Mouse (Mus musculus) liver, embryonic 15.5 days (tissue): ENCODE measurements around the gene Bckdha. TPM values are rescaled to one million over a fixed set of nuclear protein-coding genes. Genes with fewer than 3 reads are reported as not detected.
A peak's percentile ranks its signal among the peaks of the same experiment; 100 is the strongest.

Source experiments
- ATAC-seq: fragments of 200-750 bp; cut with Nextera tagmentation; 2 replicates; pipeline ENCODE4 v1.8.0; 2017; ENCODE audit warnings: moderate number of reproducible peaks, mild to moderate bottlenecking, moderate library complexity; ENCODE audit not compliant: insufficient read depth
- H3K27ac ChIP-seq: fragments of 300-500 bp; sonication (generic); replicated peaks from 2 replicates; pipeline ENCODE4 v1.5.1; 2015; ENCODE audit warnings: mild to moderate bottlenecking, inconsistent platforms
- H3K27me3 ChIP-seq: fragments of 300-500 bp; sonication (generic); 2 replicates; pipeline ENCODE4 v1.6.1; 2015; ENCODE audit warnings: mild to moderate bottlenecking, inconsistent platforms
- H3K36me3 ChIP-seq: fragments of 300-500 bp; sonication (generic); replicated peaks from 2 replicates; pipeline ENCODE4 v1.6.1; 2015; ENCODE audit warnings: moderate library complexity, mild to moderate bottlenecking, inconsistent platforms
- H3K4me1 ChIP-seq: fragments of 300-500 bp; sonication (generic); replicated peaks from 2 replicates; pipeline ENCODE4 v1.6.1; 2015; ENCODE audit warnings: inconsistent platforms
- H3K4me2 ChIP-seq: fragments of 300-500 bp; sonication (generic); 2 replicates; pipeline ENCODE4 v1.6.1; 2015; ENCODE audit warnings: moderate library complexity, mild to moderate bottlenecking, inconsistent platforms
- H3K4me3 ChIP-seq: fragments of 300-500 bp; sonication (generic); replicated peaks from 2 replicates; pipeline ENCODE4 v1.5.1; 2015; ENCODE audit warnings: mild to moderate bottlenecking, inconsistent platforms
- H3K9ac ChIP-seq: fragments of 300-500 bp; sonication (generic); 2 replicates; pipeline ENCODE4 v1.6.1; 2015; ENCODE audit warnings: moderate library complexity, mild to moderate bottlenecking, inconsistent platforms
- H3K9me3 ChIP-seq: fragments of 300-500 bp; sonication (generic); replicated peaks from 2 replicates; pipeline ENCODE4 v1.6.1; 2016; ENCODE audit warnings: inconsistent platforms
- WGBS: fragments of 180-500 bp; shearing (Covaris S2); methylation state at CpG from one replicate; pipeline ENCODE4 v1.1.7; 2015; ENCODE audit warnings: mixed read lengths; ENCODE audit not compliant: insufficient replicate concordance; 5-methylcytosine and 5-hydroxymethylcytosine counted together
- polyA plus RNA-seq: library from polyadenylated mRNA; unstranded; fragments of >200 nt; fragmentation: Nextera tagmentation; extraction: Ambion mirVana; gene quantifications from 2 replicates; pipeline ENCODE4 v1.2.1, GENCODE M21; 2015

Bckdha gene
- polyA plus RNA-seq, 1 experiment from 2014 or later, result 30.2 TPM

DNA sequence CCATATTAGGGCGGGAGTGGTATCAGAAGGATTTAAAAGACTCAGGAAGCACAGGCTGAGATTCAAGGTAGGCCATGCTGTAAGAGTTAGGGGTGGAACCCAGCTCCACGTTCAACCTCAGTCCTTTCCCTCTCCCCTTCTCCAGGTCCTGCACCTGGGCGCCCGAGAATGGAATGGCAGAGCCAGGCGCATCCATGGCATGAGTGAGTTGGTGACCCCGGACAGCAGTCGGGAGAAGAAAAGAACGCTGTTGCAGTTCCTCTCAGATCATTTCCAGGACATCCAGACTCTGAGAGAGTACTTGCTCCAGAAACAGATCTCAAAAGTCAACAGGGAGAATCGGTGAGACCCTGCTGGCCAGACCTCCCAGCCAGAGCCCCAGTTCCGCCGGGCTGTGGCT, 38.0 kb downstream of the Bckdha start:
- no peak for ATAC-seq
- H3K9me3 ChIP-seq, result no peaks in the 10 kb centered on the region
- H3K9ac ChIP-seq, result no peak overlapping the region

DNA sequence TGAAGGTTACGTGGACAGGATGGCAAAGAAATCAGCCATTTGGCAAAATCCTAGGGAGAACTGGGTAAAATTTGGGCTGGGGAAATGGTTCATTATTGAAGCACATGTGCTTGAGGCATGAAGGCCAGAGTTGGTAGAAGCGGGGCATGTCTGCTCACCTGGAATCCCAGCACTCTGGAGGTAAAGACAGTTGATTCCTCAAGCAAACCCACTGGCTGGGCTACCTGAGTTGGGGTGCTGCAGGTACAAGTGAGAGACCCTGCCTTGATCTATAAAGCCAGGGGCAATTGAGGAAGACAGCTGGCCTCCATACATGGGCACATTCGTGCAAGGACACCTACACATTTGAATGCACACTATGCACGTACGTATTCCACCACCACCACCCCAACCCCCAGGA, 38.7 kb downstream of the Bckdha start:
- Histone ChIP-seq H3K4me3 (peak overlapping the region; percentile 72; the same call in 1 of the 2 replicates), H3K4me2 (peak overlapping the region; percentile 81), H3K27ac (no peak overlapping the region), H3K9me3 (no peaks in the 10 kb centered on the region), H3K4me1 (peaks cover 19% of the 10 kb centered on the region), H3K27me3 (no peaks in the 10 kb centered on the region), H3K36me3 (peaks cover 7% of the 10 kb centered on the region; the same call in 1 of the 2 replicates), H3K9ac (no peak overlapping the region)
- no peak for ATAC-seq
- 83% methylated on average over 5 of the region's 5 CpGs for WGBS

More for the DNA sequence above, 38.0 kb downstream of the Bckdha start:
- no peak overlapping the region for H3K4me3 ChIP-seq
- peaks cover 17% of the 10 kb centered on the region for H3K4me1 ChIP-seq
- H3K4me2 ChIP-seq, result no peak overlapping the region
- no peaks in the 10 kb centered on the region for H3K27me3 ChIP-seq
- peaks cover 7% of the 10 kb centered on the region; the same call in 1 of the 2 replicates for H3K36me3 ChIP-seq
- 78% methylated on average over 11 of the region's 11 CpGs for WGBS
- H3K27ac ChIP-seq, result no peak overlapping the region

DNA sequence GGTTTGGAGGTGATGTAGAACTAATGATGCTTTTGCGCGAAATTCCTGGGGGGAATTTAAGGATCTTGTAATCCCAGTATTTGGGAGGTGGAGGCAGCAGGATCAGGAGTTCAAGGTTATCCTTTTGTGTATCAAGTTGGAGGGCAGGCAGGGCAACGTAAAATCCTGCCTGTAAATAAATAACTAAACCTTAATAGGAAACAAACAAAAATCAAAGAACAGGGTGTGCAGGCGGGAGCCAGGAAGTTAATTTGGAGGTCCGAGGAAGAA, 39.1 kb downstream of the Bckdha start:
- peak overlapping the region; percentile 81 for H3K4me2 ChIP-seq
- peaks cover 7% of the 10 kb centered on the region; the same call in 1 of the 2 replicates for H3K36me3 ChIP-seq
- WGBS, result 18% methylated on average over 5 of the region's 5 CpGs
- peaks cover 19% of the 10 kb centered on the region for H3K4me1 ChIP-seq
- no peak overlapping the region for H3K27ac ChIP-seq
- no peak for ATAC-seq
- no peaks in the 10 kb centered on the region for H3K27me3 ChIP-seq
- H3K9ac ChIP-seq, result peak overlapping the region; percentile 51
- peak overlapping the region; percentile 72 for H3K4me3 ChIP-seq
- H3K9me3 ChIP-seq, result no peaks in the 10 kb centered on the region

DNA sequence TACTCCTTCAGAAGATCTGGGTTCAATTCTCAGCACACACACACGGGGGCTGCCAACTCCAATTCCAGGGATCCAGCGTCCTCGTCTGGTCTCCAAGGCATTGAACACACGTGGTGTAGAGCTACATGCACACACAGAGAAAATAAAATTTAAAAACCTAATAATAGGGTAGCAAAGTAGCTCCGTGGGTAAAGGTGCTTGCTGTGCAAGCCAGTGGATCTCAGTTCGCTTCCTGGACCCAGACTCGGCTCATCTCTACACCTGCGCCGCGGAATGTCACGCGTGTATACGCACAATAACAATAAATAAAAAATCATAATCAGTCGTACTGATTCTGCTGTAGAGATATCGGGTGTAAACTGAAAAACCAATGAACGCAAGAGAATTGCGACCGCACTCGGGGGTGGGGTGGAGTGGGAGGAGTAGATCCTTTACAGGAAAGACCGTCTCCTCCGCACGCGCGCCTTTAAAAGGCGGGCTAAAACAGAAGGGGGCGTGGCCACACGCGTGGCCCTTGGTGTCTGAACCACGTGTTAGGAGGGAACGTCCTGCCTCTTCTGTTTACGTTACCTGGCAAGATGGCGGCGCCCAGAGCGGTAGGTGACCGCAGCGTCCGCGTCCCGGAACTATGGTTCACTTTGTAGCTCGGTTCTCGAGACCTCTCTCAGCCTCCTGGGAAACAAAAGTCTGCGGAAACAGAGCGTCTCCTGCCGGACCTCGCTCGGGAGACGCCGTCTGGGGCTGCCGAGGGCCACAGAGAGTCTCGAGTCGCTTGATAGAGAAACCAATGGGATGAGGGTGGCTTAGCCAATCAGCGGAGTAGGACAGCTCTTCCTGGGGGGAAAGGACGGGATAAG, 39.7 kb downstream of the Bckdha start, which contains the start of gene Dmac2:
Gene Dmac2 (plus strand): TSS at position 550 of the 857 bp plus-strand sequence.
- H3K4me2 ChIP-seq, result peak within 1 kb of the TSS; percentile 81
- H3K9me3 ChIP-seq, result no peaks in the 10 kb centered on the region
- peaks cover 19% of the 10 kb centered on the region for H3K4me1 ChIP-seq
- H3K27me3 ChIP-seq, result no peaks in the 10 kb centered on the region
- H3K9ac ChIP-seq, result peak within 1 kb of the TSS; percentile 51
- H3K4me3 ChIP-seq, result peak within 1 kb of the TSS; percentile 72
- H3K27ac ChIP-seq, result no peak within 1 kb of the TSS
- under 1% methylated on average over 53 of the region's 53 CpGs for WGBS
- peaks cover 7% of the 10 kb centered on the region; the same call in 1 of the 2 replicates for H3K36me3 ChIP-seq
- ATAC-seq, result peak; percentile 83

DNA sequence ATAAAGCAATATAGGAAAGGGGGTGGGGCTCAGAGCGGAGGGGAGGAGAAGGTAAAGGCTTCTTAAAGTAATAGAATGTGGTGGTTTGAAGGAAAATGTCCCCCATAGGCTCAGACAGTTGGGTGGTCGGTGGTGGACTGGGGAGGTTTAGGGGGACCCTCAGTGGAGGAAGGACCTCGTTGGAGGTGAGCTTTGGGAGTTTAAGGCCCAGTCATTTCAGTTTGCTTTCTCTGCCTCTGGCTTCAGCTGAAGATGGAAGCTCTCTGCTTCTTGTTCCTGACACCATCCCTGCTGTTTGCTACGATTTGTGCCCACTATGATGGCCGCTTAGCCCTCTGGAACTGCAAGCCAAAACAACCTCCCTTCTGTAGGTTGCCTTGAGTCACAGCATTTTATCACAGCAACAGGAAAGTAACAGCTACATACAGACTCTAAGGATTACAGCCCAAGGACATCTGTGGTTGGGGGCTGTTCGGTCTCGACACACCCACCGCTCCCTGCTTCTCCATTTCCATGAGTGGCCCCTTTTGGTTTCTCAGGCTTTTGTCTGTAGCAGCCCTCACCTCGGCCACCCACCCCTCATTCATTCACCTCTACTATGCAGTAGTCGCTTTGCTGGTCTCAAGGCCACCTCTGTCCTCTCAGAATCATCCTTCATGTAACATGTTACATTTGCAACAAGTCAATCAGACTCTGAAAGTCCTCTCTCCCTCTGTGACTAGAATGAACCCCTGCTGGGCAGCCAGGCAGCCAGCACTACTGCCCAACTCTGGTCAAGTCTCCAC, 41.2 kb downstream of the Bckdha start:
- no peak overlapping the region for H3K4me3 ChIP-seq
- WGBS, result 62% methylated on average over 10 of the region's 10 CpGs
- H3K4me2 ChIP-seq, result no peak overlapping the region

DNA sequence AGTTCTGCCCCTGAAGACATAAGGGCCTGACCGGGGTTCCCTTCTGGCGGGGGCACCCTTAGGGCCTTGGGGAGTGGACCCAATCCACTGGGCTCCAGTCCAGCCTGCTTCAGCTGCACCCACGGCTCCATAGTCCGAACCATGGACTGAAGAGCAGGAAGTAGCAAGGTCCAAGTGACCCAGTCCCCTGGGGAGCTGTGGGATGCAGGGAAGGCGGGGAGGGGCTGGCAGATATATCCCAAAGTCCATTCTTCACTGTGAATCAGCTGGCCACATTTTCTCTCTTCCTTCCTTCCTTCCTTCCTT, 43.1 kb downstream of the Bckdha start, which contains the start of gene Erich4:
Gene Erich4 (minus strand): TSS at position 187 of the 306 bp plus-strand sequence.
- ATAC-seq, result no peak; the same call in 1 of the 2 replicates
- Histone ChIP-seq H3K4me3 (no peak within 1 kb of the TSS), H3K4me2 (no peak within 1 kb of the TSS), H3K9me3 (no peaks in the 10 kb centered on the region), H3K27ac (no peak within 1 kb of the TSS), H3K4me1 (peaks cover 19% of the 10 kb centered on the region), H3K36me3 (no peaks in the 10 kb centered on the region), H3K27me3 (no peaks in the 10 kb centered on the region), H3K9ac (no peak within 1 kb of the TSS)
- 45% methylated on average over 5 of the region's 5 CpGs for WGBS

More for the DNA sequence above, 41.2 kb downstream of the Bckdha start:
- Histone ChIP-seq H3K9ac (no peak overlapping the region), H3K27ac (no peak overlapping the region), H3K36me3 (peaks cover 6% of the 10 kb centered on the region; the same call in 1 of the 2 replicates), H3K9me3 (no peaks in the 10 kb centered on the region), H3K4me1 (peaks cover 19% of the 10 kb centered on the region), H3K27me3 (no peaks in the 10 kb centered on the region)
- no peak for ATAC-seq

DNA sequence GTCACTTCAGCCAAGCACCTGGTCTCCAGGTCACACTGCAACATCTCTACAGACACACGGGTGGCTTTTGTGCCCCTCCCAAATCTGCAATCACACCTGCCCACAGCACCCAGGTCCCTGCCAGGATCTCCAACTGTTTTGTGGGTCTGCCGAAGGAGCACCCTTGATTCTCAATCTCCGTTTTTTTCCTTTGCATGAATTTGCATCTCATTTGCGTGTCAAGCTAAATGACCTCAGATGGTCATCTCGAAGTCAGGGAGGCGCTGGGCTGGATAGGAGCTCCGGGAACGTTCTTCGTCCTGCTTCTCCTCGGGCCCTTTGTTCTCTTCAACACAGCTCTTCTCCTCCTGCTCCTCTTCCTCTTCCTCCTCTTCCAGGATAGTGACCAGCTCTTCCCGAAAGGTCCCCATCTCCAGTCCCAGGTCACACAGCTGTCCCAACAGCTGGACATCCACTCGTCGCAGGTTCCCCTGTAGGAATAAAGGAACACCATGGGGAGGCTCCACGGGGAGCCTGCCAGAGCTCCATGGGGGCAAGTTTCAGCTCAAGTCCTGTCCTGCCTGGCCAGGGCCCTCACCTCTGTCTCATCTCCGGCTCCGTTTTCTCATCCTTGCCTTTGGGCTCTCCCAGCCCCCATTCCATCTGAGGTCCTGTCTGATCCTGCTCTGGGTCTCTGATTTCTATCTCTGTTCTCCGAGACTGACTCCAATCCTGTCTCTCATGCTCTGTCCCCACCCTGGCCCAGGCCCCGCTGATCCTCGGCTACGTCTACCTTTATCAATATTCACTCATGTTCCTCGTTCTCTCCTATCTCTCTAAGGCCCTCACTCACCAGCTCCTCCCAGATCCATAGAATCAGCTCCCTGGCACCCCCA, 43.7 kb downstream of the Bckdha start:
- H3K9ac ChIP-seq, result no peak overlapping the region
- H3K4me3 ChIP-seq, result no peak overlapping the region
- no peaks in the 10 kb centered on the region for H3K27me3 ChIP-seq
- H3K4me2 ChIP-seq, result no peak overlapping the region
- H3K36me3 ChIP-seq, result no peaks in the 10 kb centered on the region
- no peaks in the 10 kb centered on the region for H3K9me3 ChIP-seq
- no peak for ATAC-seq
- H3K27ac ChIP-seq, result no peak overlapping the region
- 56% methylated on average over 21 of the region's 21 CpGs for WGBS
- H3K4me1 ChIP-seq, result peaks cover 17% of the 10 kb centered on the region

DNA sequence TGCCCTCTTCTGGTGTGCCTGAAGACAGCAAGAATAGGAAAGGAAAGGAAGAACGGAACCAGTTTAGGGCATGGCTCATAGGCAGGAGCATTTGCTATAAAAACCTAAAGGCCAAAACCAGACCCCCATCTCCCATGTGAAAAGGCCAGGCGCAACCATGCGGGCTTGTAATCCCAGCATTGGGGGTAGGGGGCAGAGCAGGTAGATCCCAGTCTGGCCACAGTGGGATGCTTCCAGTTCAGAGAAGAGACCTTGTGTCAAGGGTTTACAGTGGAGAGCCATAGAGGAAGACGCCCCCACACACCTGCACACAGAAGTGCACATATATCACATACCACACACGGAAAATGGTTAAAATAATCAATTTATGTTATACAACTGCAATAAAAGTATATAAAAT, 44.7 kb downstream of the Bckdha start:
- H3K36me3 ChIP-seq, result no peaks in the 10 kb centered on the region
- H3K9me3 ChIP-seq, result no peaks in the 10 kb centered on the region
- H3K27ac ChIP-seq, result no peak overlapping the region
- H3K9ac ChIP-seq, result no peak overlapping the region
- 76% methylated on average over 5 of the region's 5 CpGs for WGBS
- no peak for ATAC-seq
- no peaks in the 10 kb centered on the region for H3K27me3 ChIP-seq
- peaks cover 7% of the 10 kb centered on the region; the same call in 1 of the 2 replicates for H3K4me1 ChIP-seq
- H3K4me3 ChIP-seq, result no peak overlapping the region
- H3K4me2 ChIP-seq, result no peak overlapping the region

DNA sequence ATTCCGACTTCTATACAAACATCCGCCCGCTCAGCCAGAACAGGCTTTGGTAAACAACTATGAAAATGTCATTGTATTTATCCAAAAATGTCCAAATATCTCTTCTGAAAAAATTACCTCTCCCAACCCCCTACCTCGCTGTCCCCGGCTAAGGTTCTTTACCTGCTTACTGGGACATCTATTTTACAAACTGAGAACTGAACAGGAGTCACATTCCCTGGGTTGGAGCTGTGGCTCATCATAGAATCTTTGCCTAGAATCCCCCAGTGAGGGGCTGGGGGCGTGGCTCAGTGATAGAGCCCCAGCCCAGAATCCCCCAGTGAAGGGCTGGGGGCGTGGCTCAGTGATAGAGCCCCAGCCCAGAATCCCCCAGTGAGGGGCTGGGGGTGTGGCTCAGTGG, 47.3 kb downstream of the Bckdha start:
- WGBS, result 44% methylated on average over 7 of the region's 7 CpGs
- ATAC-seq, result no peak

DNA sequence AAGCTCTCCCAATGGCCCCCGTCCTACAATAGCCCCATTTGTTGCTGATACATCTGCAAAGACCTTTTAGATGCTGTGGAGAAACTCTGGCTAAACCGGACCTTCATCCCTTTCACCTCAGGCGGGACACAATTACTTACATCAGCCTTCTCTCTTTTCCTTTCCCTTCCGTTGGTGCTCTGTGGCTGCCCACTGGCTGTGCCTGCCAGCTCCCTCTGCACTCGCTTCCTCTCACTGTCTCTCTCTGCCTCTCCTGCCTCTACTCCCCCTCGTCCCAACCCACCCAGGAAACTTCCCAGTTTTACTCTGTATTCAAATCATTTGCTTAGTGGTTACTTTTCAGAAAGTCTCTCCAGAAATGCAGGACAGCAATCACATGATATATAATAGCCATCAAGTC, 48.7 kb downstream of the Bckdha start:
- H3K36me3 ChIP-seq, result no peaks in the 10 kb centered on the region
- no peak overlapping the region for H3K4me3 ChIP-seq
- no peaks in the 10 kb centered on the region for H3K9me3 ChIP-seq
- H3K27me3 ChIP-seq, result no peaks in the 10 kb centered on the region
- ATAC-seq, result no peak
- no peaks in the 10 kb centered on the region for H3K4me1 ChIP-seq
- H3K4me2 ChIP-seq, result no peak overlapping the region
- no peak overlapping the region for H3K27ac ChIP-seq
- 25% methylated on average over 6 of the region's 6 CpGs for WGBS
- H3K9ac ChIP-seq, result no peak overlapping the region

More for the DNA sequence above, 47.3 kb downstream of the Bckdha start:
- Histone ChIP-seq H3K4me2 (no peak overlapping the region), H3K4me3 (no peak overlapping the region), H3K27ac (no peak overlapping the region), H3K9me3 (no peaks in the 10 kb centered on the region), H3K36me3 (no peaks in the 10 kb centered on the region), H3K9ac (no peak overlapping the region), H3K27me3 (no peaks in the 10 kb centered on the region), H3K4me1 (peaks cover 2% of the 10 kb centered on the region; the same call in 1 of the 2 replicates)
